Comparison of ENCODE assay signal across 8 mouse cellular contexts in genomic region chr7:116030597-116031387, GRCm38 (mm10). TPM values are rescaled to one million over a fixed set of nuclear protein-coding genes. Genes with fewer than 3 reads are reported as not detected.
DNase-seq lines count a peak whose midpoint lies in the region; ATAC-seq lines count a peak whose summit lies in the region.

No protein-coding gene starts in this region.

- WGBS in embryonic facial prominence, embryonic 14.5 days: 14% methylated on average over 24 of the region's 26 CpGs
- WGBS in heart, embryonic 11.5 days (ENCODE audit: insufficient replicate concordance): 8% methylated on average over 26 of the region's 26 CpGs

- H3K9me3 ChIP-seq in embryonic facial prominence, embryonic 14.5 days (ENCODE audit: control insufficient read depth, low read length): no peaks in the 10 kb centered on the region
- H3K9me3 ChIP-seq in heart, embryonic 11.5 days (replicated peaks; ENCODE audit: control insufficient read depth, low read length): no peaks in the 10 kb centered on the region

- peak; percentile 18 for DNase-seq in right cerebral cortex, postnatal 25 days
- DNase-seq in right cerebral cortex, adult 2 months (ENCODE audit: low spot score in 2 of 2): no peak
- DNase-seq in embryonic facial prominence, embryonic 14.5 days (ENCODE audit: low spot score): peak; percentile 50
- peak; percentile 20 for DNase-seq in kidney, adult 9 months
- peak; percentile 11 for DNase-seq in lung, postnatal 36 days
- no peak for DNase-seq in MN1 (ENCODE audit: low spot score)
- DNase-seq in frontal cortex, postnatal 10 days (ENCODE audit: low spot score in 2 of 2): no peak

- H3K4me1 ChIP-seq in embryonic facial prominence, embryonic 14.5 days (ENCODE audit: control insufficient read depth, insufficient read depth, low read length): peaks cover 8% of the 10 kb centered on the region
- H3K4me1 ChIP-seq in heart, embryonic 11.5 days (ENCODE audit: control insufficient read depth, insufficient read depth, low read length): peaks cover 12% of the 10 kb centered on the region

- peak overlapping the region; percentile 99 for H3K4me2 ChIP-seq in embryonic facial prominence, embryonic 14.5 days (ENCODE audit: low read depth, low read length)
- H3K4me2 ChIP-seq in heart, embryonic 11.5 days: peak overlapping the region; percentile 72

- ATAC-seq in embryonic facial prominence, embryonic 14.5 days (ENCODE audit: low read depth): no peak
- peak; percentile 58 for ATAC-seq in heart, embryonic 11.5 days (replicated peaks; ENCODE audit: insufficient number of reproducible peaks, low FRiP score, low TSS enrichment)

- peaks cover 41% of the 10 kb centered on the region for H3K27me3 ChIP-seq in embryonic facial prominence, embryonic 14.5 days (replicated peaks; ENCODE audit: control insufficient read depth, insufficient read depth, low read length)
- peaks cover under 1% of the 10 kb centered on the region for H3K27me3 ChIP-seq in heart, embryonic 11.5 days (ENCODE audit: control insufficient read depth, insufficient read depth, low read length)

- H3K9ac ChIP-seq in embryonic facial prominence, embryonic 14.5 days (ENCODE audit: low read depth, low read length): peak overlapping the region; percentile 88
- H3K9ac ChIP-seq in heart, embryonic 11.5 days (ENCODE audit: low read depth, low read length): peak overlapping the region; percentile 74

- peak overlapping the region; percentile 82 for H3K27ac ChIP-seq in embryonic facial prominence, embryonic 14.5 days (replicated peaks; ENCODE audit: low read depth, low read length)
- peak overlapping the region; percentile 86 for H3K27ac ChIP-seq in heart, embryonic 11.5 days (ENCODE audit: low read depth, low read length)

- peak overlapping the region; percentile 64 for H3K4me3 ChIP-seq in embryonic facial prominence, embryonic 14.5 days (ENCODE audit: low read depth, low read length)
- H3K4me3 ChIP-seq in heart, embryonic 11.5 days (ENCODE audit: low read depth, low read length): peak overlapping the region; percentile 70

- H3K36me3 ChIP-seq in embryonic facial prominence, embryonic 14.5 days (ENCODE audit: control insufficient read depth, insufficient read depth, low read length): no peaks in the 10 kb centered on the region
- H3K36me3 ChIP-seq in heart, embryonic 11.5 days (ENCODE audit: control insufficient read depth, insufficient read depth, low read length): no peaks in the 10 kb centered on the region

RNA-seq across cellular contexts. Expression of gene Sox6, which starts 7.8 kb away (rescaled TPM):
- 46.1 and 49.9 TPM in 2 replicates for polyA plus RNA-seq in embryonic facial prominence, embryonic 14.5 days (2014; fragmentation: Nextera tagmentation; extraction: Ambion mirVana)
- polyA plus RNA-seq in heart, embryonic 11.5 days (2014; fragmentation: Nextera tagmentation; extraction: Ambion mirVana): 33.2 and 45.1 TPM in 2 replicates

RNA-seq across cellular contexts. Expression of gene 1110004F10Rik, which starts 8.4 kb away (rescaled TPM):
- 244 and 274 TPM in 2 replicates for polyA plus RNA-seq in embryonic facial prominence, embryonic 14.5 days (2014; fragmentation: Nextera tagmentation; extraction: Ambion mirVana)
- polyA plus RNA-seq in heart, embryonic 11.5 days (2014; fragmentation: Nextera tagmentation; extraction: Ambion mirVana): 191 and 215 TPM in 2 replicates

RNA-seq across cellular contexts. Expression of gene Gm4353, which starts 53.6 kb away (rescaled TPM):
- 0.43 and 0.88 TPM in 2 replicates for polyA plus RNA-seq in embryonic facial prominence, embryonic 14.5 days (2014; fragmentation: Nextera tagmentation; extraction: Ambion mirVana)
- 0.76 TPM in 1 of 2 replicates, not detected in the other for polyA plus RNA-seq in heart, embryonic 11.5 days (2014; fragmentation: Nextera tagmentation; extraction: Ambion mirVana)

Comparison
In these comparisons a context has a peak if more than half of its experiments do, and no peak if none do; other contexts are left out.
1. DNase-seq: peak in right cerebral cortex, postnatal 25 days (single experiment), embryonic facial prominence, embryonic 14.5 days (single experiment), kidney, adult 9 months (single experiment) and lung, postnatal 36 days (single experiment); none in right cerebral cortex, adult 2 months (0 of 2), MN1 (single experiment) and frontal cortex, postnatal 10 days (0 of 2).